Mouse (Mus musculus): ENCODE measurements around the gene Cx3cl1.

DNA sequence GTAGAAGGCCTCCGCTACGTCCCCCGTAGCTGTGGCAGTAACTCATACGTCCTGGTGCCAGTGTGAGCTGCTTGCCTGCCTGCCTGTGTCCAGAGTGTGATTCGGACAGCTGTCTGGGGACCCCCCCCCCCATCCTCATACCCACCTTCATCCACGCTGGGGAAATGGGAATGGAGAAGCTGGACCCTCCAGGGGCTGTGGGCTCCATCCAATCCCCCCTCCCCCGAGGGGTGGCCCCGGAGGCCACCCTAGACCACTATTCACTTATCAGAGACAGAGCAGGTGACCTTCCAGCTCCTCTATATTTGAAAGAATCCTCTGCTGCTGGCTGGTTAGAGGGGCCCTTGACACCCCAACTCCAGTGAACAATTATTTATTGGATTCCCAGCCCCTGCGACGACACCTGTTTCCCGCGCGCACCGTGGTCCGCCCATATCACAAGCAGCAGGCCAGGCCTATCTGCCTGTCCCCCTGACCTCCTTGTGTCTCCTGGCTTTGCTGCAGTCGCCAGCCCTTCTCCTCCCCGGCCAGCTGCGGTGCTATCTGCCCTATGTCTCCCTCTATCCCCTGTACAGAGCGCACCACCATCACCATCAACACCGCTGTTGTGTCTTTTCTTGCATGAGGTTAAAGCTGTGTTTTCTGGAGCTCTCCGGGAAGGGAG, 8.8 kb downstream of the Cx3cl1 start:
- TF ChIP-seq POLR2A (IDR thresholded peaks at IDR 0.05; ENCODE audit: borderline replicate concordance, insufficient read depth, low read length) (no peak), CTCF (IDR thresholded peaks at IDR 0.05; ENCODE audit: borderline replicate concordance, insufficient read depth, low read depth, low read length) (no peak)

All from cerebellum, adult 2 months (tissue).